Mouse (Mus musculus): ENCODE measurements around the gene Adgra1.

Adgra1 gene

GRCm38 (mm10) chr7:139834036-139834435 is at the start of gene Adgra1:
TSS of gene Adgra1 (plus strand) at chr7:139834174.
- peak; percentile 94 for DNase-seq

- DNase-seq: no peak
These were observed 46.6 kb upstream of the Adgra1 start for GRCm38 (mm10) chr7:139787382-139787781.

GRCm38 (mm10) chr7:139788927-139789326 is 45.0 kb upstream of the Adgra1 start:
- DNase-seq: no peak

GRCm38 (mm10) chr7:139789718-139790117 is 44.3 kb upstream of the Adgra1 start:
- DNase-seq: no peak

GRCm38 (mm10) chr7:139791601-139792000 is 42.4 kb upstream of the Adgra1 start:
- peak; percentile 73 for DNase-seq

GRCm38 (mm10) chr7:139795004-139795605 is 38.9 kb upstream of the Adgra1 start:
- no peak for DNase-seq

DNA sequence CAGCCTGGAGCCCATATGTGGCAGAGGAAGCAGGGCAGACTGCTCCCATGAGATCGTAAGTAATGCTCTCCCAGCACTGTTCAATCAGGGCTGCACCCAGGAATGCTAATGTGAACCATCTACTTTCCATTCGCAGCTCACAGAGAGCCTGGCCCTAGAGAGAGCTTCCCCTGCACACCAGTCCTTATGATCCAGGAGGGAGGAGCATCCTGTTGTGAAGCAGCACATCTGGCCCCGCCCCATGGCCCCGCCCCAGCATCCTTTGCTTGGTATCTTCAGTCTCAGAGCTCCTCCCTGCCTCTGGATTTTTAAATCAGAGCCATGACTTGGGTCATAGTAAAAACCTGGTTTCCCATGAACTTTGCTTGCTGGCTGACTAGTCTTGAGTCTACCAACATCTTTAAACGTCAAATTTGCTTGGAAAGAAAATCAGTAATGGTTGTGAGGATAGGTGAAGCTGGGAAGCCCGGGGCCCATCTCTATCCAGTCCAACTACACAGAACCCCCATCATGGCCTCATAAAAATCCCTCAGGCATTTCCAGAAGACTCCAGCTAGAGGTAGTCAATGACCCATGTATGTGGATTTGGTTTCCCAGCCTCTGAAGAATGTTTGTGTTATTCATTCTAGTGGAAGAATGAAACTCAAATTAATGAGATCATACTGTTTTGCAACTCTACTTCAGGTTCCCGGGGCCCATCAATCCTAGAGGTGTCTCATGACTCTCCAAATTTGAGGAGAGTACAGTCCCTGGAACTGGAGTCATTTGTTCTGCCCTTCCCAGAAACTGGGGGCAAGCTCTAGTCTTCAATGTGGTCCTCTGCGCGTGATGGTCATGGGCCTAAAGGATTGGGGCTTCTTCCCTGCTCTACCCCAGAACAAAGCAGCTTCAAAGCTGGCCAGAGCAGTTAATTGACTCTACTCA is 36.5 kb upstream of the Adgra1 start:
- no peak for DNase-seq

- DNase-seq: peak; percentile 31
These were observed 27.8 kb upstream of the Adgra1 start for GRCm38 (mm10) chr7:139806175-139806601.

DNA sequence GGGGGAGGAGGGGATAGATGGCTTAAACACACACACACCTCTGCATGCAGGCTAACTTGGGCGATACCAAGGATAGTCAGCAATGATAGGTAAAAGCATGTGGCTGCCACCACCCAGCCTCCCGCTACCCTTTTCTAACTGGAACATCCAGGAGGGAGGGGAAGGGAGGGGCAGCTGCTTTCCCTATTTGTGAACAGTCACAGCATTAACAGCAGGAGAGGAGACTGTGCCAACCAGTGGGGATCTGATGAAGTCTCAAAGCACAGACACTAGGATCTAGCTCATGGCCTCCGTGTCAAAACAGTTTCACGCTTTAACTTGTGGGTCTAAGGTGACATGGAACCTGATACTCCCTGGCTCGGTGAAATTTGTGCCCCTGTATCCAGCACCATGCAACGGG is 23.9 kb upstream of the Adgra1 start:
- no peak for DNase-seq

GRCm38 (mm10) chr7:139811706-139812105 is 22.3 kb upstream of the Adgra1 start:
- DNase-seq: no peak

DNA sequence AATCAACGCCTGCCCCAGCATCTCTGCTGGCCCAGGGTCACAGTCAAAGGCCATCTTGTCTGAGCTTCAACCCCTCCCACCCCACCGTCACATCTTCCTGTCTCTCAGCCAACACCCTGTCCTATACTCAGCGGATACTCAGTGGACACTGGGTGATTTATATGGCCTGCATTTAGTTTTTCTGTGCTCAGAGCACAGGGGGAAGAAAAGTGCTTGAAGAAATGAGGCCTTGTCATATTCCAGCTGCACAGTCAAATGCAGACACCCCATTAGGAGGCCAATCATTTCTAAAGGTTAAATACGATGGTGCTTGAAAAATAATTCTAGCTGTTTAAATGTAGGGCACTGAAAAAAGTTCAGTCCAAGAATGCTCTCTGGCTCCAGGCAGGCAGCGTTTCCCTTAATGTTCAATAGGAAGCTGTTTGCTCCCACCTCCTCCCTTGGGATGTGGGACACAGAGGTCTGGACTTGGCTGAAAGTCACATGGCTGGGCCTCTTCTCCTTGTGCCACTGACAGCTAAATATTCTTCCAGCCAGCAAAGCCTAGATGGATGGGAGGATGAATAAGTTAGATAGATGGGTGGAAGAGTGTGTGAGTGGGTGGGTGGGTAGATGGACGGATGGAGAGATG is 20.3 kb upstream of the Adgra1 start:
- no peak for DNase-seq

GRCm38 (mm10) chr7:139822301-139823010 is 11.5 kb upstream of the Adgra1 start:
- no peak for DNase-seq

DNA sequence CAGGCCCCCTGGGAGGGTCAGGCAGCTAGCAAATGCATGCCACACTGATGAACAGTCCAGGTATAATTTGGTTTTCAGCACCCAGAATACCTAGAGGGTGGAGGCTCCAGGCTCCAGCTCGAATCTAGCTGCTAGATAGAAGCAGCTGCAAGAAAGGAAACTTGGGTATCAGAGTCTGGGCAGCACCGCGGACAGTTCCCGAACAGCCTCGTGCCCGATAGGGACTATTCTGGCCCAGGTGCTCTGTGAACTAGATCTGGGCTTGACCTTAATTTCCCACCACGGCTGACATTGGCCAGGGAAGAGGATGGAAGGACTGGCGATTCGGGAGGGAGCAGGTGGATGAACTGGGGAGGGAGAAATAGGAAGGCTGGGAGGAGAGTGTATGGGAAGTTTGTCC is 6.3 kb upstream of the Adgra1 start:
- no peak for DNase-seq

DNA sequence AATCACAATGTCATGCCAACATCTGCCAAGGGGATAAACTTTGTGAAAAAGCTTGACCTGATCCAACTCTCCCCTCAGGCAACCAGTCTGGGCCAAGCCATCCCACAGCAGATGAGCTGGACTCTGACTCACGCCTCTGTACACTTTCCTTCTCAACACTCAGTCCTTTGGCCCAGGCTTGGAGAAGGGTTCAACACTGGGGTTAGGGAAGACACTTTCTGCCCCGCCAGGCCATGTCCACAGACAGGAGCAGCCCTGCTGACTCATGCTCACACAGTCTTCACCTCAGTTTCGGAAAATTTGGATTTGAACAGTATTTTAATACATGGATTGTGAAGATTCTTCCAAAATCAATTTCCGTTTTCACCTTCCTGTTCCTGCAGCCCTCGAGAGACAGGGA is 442 bp upstream of the Adgra1 start:
- no peak for DNase-seq

DNA sequence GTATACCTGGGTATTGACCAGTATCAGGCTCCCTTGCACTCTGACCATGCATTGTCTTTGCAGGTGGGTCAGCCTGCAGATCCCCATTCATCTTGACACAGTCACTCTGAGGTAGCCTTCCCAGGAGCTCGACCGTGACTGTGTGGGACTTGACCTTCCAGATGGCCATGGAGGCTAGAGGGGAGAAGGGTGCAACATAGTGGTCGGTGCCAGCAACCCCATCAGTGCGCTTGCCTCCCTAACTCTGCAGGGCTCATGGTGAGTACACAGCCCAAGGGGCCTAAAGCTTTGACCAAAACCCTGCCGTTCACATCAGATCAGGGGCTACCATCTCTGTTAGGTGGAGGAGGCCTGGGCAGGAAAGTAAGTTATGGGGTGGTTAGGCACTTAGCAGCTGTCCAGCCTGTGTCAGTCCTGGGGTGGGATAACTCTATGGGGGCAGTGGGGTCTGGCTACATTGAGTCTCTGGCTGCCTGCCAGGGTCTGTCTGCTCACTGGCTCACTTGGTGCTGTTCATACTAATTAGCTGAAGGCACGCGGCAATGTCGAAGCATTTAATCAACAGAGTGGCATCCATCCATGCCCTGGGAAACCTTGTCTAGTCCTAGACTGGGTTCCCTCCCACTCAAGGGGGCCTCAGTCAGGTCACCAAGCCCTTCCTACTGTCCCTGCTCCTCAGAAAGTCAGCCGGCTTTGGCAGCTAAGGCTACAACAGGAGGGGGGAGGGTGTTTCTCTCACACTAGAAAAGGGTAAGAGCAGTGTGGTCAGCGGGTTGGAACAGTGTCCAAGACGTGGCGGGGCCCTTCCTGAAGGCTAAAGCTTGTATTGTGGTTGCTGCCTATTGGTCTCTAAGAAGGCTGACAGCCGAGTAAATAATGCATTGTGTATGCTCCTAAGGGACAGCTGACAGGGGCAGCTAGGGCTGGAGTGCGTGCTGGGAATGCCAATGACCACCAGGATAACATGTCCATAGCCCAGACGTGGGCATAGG is 1.5 kb downstream of the Adgra1 start:
- DNase-seq: peak; percentile 37

GRCm38 (mm10) chr7:139840443-139841168 is 6.6 kb downstream of the Adgra1 start:
- DNase-seq: no peak

DNA sequence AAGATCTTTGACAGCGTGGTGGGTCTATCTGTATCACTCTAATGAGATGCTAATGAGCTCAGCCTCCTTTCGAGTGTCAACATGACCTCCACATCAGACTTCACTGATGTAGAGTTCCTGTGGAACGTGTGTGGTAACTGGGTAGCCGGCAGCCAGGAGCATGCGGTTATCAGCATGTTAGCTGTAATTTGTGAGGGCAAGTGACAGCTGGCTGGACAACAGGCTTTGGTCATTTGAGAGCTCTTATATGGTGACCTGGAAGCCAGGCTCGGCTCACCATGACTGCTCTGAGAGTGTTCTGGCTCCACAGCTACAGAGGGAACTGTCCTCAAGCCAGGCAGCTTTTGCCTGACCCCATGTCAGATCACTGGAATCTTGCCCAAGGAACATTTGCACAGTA is 8.4 kb downstream of the Adgra1 start:
- DNase-seq: no peak

GRCm38 (mm10) chr7:139843140-139843539 is 9.2 kb downstream of the Adgra1 start:
- DNase-seq: no peak

DNA sequence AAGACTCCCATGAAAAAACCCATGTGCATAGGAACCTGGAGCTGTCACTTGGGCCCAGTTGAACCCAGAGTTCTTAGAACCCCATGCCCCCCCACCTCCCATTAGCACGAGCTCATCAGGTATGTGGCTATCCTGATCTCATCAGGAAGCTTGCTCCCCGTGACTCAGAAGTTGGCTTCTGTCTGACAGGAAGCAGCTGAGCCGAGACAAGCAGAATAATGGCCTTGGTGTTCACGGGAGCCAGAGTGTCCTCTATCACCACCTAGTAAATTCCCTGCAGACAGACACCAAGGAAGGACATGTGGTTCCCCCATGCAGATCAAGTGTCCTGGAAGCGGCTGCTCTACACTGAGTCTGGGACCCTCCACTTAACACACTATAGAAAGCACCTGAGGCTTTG is 9.8 kb downstream of the Adgra1 start:
- no peak for DNase-seq

- no peak for DNase-seq
These were observed 11.1 kb downstream of the Adgra1 start for GRCm38 (mm10) chr7:139845101-139845500.

- peak; percentile 35 for DNase-seq
These were observed 16.2 kb downstream of the Adgra1 start for GRCm38 (mm10) chr7:139850152-139850551.

All from right cerebral cortex, postnatal 25 days (tissue).